Mouse (Mus musculus) monocyte, adult 5-6 weeks (primary cell): ENCODE results near the gene Gjc1. TPM values are rescaled to one million over a fixed set of nuclear protein-coding genes. Genes with fewer than 3 reads are reported as not detected.

ENCODE experiments used
- ATAC-seq: fragments of 153-309, 156-312 bp; replicated peaks from 2 replicates; pipeline ENCODE4 v1.8.0; 2017; ENCODE audit warnings: mild to moderate bottlenecking; ENCODE audit not compliant: low TSS enrichment, insufficient number of reproducible peaks, severe bottlenecking, poor library complexity, low FRiP score
- total RNA-seq: library from RNA; stranded (forward); fragments of 200-1000, 200-491, 200-594 nt; gene quantifications from 3 replicates; pipeline ENCODE4 v1.2.3, GENCODE M21; 2017

The Gjc1 gene
- total RNA-seq, 1 experiment from 2014 or later: not detected

DNA sequence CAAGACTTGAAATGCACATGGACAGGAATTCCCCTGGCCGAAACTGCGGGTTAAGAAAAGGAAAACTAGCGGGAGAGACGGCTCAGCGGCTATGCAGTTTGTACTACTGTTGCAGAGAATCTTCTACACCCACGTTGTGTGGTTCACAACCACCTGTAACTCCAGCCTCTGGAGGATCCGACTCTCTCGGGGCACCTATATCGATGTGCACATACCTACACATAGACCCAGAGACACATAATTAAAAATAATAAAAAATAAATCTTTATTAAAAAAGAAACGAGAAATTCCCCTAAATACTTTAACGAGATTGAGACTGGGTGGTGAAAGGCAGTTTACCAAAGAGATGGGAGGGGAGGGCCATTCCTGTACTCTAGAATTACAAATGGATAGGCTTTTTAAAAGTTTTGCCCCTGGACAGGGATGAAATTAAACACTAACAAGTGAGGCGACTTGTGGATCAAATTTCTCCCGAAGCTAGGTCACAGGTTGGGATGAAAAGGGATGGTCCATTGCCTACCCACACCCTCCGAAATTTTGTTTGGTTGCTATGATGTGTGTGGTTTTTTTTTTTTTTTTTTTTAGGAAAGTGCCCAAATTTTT lies 384 bp upstream of the Gjc1 start:
- no peak for ATAC-seq

DNA sequence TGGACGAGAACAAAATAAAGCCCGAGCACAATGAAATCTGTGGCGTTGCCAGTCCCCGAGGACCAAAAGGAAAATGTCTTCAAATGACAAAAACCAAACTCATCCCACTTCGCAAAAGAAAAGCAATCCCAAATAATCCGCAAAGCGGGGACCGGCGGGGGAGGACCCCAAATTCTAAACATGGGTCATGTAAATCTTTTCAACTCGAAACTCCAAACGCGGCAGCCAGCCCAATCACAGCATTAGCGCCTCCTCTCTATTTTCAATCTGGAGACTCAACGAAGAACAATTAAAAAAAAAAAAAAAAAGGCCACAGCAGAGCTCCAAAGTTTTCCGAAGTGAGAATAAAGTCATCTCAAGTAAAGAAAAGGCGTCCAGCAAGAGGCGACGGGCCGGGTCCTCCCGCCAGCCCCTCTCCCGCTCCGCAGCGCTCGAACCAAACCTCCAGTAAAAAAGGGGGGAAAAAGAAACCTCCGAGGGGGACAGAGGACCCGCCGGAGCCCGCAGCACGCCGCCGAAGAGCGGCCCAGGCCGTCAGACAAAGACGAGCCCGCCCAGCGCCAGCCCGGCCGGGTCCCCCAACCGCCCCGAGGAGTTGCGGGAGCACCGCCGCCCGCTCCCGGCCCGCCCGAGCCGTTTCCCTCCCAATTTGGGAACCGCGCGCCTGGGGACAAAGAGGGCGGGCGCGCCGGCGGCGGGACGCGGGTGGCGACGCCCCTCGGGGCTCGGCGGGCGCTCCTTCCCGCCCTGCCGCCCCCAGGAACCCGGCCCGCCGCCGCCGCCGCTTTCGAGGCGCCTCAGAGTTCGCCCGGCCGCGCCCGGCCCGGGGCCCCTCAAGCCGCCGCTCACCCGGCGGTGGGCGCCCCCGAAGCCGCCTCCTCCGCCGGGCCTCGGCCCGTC lies 1.1 kb downstream of the Gjc1 start:
- no peak for ATAC-seq

DNA sequence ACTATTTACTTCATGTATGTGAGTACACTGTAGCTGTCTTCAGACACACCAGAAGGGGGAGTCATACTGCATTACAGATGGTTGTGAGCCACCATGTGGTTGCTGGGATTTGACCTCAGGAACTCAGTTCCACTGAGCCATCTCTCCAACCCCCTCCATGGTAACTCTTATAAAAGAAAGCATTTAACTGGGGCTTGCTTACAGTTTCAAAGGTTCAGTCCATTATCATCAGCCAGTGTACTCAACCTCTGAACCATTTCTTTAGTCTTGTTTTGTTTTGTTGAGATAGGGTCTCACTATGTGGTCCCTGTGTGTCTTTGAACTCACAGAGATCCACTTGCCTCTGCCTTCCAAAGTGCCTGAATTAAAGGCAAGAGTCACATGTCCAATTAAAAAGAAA lies 4.6 kb downstream of the Gjc1 start:
- no peak for ATAC-seq

DNA sequence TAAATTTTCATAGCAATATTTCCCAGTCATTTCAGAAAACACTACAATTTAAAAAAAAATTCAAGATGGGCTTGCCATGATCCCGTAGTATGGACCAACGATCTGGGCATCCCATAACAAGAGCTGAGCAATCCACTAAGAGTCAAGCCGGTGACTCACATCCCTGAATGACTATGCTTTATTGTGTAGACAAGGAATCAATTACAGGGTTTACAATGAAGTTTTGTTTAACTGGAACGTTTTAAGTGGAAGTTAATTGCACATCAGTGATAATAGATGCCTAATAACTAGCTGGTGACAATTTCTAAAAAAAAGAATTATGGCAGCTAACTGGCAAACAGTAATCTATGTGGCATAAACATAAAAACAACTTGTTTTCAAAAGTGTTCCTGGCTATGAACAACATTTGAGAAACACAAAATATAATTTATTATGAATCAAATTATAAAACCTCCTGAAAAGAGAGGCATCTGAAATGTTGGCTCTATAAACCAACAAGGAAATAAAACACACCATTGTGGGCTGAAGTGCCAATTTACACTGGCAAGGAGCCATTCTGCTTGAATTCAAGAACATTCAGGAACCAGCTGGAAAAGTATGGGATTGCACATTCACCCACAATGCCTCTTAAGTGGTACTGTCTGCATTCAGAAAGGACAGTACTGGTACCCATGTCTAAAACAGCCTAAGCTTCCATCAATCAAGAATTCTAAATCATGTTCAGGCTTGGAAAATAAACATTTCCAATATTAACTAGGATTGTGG lies 8.6 kb downstream of the Gjc1 start:
- no peak for ATAC-seq

DNA sequence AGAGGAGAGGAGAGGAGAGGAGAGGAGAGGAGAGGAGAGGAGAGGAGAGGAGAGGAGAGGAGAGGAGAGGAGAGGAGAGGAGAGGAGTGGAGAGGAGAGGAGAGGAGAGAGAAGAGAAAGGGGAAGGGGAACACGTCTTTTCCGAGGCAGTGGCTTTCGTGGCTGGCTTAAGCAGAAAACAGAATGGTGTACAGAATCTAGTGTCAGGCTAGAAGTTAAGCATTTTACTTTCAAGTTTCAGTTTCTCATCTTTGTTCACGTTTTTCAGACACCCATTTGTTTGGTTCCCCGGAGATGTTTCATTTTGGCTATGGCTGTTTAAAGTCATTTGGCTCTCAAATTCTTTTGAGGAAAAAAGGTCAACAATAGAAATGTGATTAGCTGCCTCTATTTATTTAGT lies 11.3 kb downstream of the Gjc1 start:
- no peak for ATAC-seq

DNA sequence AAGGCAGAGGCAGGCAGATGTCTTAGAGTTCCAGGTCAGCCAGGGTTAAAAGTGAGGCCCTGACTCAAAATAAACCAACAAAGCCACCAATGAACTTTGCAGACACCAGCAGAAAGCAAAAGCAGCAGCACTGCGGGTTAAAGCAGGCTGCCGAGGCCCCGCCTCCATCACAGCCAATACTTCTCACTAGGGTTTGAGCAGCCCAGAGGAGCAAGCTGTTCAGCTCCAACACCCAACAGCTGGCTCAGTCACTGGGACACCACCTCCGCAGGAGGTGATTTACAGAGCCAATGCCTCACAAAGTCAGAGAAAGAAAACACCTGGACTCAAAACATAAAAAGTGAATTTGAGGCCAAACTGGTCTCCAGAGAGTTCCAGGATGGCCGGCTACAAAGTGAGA lies 16.0 kb downstream of the Gjc1 start:
- ATAC-seq: no peak

DNA sequence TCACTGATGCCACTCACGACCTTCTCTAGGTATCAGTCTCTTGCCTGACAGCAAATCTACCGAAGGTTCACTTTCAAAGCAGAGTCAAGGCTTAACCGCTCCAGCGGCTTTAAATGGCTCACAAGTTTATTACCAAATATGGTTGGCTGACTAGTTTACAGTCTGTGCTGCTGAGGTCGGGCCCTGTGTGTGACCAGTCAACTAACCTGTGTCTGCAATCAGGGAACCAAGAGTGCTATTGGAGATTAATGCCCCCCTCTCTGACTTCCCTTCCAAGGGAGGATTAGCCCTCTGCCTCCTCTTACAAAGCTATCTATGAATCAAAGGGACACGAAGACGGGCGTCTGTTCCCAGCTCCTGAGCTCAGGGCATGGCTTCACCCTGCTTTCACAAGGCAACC lies 25.3 kb downstream of the Gjc1 start:
- ATAC-seq: no peak

DNA sequence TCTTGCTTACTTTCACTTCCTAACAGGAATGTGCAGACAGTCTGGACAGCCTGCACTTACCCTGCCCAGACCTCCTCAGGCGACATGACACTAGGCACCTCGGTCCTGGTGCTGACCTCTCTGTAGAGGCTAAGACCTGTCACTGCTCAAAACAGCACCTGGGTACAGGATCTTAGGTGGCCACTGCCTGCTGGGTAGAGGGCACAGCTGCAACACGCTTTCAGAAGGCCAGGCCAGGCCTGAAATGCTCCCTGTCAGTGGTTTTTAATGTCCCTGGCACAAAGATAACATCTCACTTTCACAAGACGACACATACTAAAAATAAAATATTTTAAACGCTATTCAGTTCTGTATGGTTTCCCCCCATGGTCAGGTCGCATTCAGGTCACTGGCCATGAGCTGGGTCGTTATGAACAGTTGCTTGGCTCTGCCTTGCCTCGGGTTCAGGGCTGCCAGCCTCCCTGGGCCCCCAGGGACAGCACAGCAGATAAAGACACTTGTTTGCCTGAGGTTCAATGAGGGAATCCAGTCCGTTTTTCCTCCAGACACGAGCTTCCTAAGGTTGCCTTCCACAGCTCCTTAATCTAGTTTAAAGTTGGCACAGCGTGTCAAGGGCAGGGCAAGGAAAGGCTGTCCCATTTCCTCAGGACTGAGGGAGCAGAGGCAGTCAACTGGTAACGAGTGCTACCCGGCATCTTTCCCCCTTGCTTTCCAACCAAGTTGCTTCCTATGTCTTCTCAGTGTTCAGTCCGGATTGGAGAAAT lies 27.6 kb downstream of the Gjc1 start:
- ATAC-seq: no peak

DNA sequence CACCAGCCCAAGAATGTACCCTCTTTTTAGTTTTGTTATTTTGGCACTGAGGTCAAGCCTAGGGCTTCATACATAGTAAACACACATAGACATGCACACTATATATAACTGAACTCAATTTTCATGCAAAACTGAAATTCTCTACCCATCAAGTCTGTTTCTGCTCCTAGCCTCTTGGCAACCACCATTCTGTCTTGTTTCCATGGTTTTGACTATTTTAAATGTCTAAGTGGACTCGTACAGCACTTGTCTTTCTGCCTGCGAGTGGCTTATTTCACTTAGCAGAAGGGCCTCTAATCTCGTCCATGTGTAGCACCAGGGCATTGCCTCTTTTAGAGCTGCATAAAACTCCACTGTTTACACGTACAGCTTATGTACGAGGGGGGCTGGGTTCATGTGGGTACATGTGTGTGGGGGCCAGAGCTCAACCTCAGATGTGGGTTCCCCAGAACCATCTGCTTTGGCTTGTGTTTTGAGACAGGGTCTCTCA lies 31.8 kb downstream of the Gjc1 start:
- ATAC-seq: no peak

DNA sequence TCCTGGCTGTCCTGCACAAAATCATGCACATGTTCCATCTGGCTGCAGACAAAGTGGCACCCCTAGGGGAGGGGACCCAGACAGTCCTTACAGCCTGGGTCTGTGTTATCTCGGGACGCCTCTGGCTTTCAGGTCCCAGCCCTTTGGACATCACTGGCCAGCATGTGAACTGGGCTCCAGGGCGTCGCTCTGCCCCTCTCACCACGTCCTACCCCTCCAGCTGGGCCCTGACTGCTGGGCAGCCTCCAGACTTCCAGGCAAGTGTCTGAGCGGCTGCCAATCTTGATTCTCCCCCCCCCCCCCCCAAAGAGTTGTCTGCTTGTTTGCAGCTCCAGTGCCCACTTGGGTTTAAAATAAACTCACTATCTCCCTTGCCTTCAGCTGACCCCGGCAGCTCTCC lies 36.1 kb downstream of the Gjc1 start:
- no peak for ATAC-seq

DNA sequence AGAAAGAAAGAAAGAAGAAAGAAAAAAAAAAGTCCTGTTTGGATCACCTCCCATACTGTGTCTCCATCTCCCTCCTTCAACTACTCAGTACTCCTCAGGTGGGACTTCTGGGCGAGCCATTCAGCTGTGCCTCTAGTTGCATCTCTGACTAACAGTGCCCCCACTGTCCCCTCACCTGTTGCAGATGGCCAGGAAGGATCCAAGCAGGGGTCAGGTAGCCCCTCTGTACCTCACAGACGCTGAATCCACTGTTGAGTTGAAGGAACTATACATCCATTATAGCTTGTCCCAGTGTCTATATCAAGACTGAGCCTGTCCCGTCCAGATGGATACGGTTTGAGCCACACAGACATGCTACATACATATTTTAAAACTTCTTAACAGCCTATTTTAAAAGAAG lies 38.0 kb downstream of the Gjc1 start:
- ATAC-seq: no peak

DNA sequence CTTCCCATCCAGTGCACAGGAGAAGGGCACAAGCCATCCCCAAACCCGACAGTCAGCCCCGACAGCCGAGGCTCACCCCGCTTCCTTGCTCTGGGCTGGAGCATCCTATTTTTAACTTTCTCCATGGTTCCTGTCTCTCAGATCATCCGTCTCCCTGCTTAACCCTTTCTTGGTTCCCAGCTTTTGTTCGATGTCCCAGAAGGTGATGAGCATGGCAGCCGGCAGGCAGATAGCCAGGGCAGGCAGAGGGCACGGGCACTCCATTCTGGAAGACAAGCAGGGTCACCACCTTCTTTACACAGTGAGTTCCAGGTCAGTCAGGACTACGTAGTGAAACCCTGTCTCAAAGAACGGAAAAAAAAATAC lies 38.5 kb downstream of the Gjc1 start:
- no peak for ATAC-seq

DNA sequence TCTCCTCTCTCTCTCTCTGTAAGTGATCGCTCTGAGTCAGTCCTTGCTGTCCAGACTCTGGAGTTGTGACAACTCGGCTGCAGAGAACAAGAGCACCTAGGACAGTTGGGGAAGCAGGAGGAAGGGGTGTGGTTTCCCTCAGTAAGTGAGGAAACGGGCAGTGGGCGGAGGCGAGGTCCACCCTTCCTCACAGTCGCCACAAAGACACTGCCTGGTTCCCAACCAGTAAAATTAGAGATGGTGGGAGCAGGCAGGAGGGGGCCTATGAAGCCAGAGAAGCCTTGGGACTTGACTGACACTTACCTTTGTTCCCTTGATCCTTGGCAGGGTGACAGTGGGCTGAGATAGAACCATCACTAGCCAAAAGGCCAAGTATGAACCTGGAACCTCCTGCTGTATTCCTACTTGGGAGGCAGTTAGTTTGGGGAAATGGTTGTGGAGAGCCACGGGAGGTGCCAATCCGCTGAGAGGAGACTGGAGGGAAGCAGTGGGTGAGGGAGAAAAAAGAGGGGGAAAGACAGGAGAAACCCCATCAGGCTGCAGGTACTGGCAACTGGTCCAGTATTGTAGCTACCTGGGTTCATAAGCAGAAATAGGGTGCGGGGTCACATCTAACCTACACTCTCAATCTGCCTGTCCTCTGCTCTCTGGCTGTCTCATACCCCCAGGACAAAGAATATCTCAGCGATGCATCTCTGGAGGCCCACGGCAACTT lies 39.1 kb downstream of the Gjc1 start:
- ATAC-seq: peak; percentile 73

DNA sequence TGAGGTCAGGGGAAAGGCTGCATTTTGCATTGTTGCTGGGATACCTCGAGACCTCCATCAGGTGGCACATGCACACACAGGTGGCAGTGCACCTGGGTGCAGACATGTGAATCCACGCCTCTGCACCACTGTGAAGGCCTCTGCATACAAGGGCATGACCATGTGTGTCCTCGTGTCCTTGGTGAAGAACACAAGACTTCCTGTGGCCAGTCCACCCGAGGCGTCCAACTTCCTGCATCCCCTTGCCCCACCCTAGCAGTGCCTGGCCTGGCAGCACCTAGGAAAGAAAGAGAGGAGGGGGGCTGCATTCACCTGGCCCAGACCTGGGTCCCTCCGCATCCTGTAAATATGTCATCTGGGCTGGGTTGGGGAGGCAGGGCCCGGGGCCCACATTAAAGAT lies 39.7 kb downstream of the Gjc1 start:
- no peak for ATAC-seq

DNA sequence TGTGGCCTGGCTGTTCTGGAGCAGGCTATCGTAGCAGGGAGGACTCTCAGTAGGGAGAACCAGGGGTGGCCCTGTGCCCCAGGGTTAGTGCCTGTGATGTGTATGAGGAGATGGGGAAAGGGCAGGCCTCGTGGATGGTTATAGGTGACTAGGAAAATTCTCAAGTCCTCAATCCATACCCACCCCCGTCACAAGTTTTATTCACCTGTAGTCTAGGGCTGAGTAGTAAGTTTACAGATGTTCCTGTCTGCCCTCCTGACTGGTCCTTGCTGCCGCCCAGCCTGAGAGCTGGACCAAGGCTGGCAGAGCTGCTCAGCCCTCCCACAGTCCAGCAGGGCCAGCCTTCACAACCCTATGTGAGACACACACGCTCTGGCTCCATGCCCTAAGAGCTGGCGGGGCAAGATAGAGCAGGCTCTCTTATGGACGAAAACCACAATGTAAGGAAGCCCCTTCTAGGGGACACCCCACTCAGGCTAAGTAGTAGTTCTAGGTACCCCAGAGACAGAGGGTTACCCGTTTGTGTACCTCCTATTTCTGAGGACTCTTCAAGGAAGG lies 40.3 kb downstream of the Gjc1 start:
- no peak for ATAC-seq

DNA sequence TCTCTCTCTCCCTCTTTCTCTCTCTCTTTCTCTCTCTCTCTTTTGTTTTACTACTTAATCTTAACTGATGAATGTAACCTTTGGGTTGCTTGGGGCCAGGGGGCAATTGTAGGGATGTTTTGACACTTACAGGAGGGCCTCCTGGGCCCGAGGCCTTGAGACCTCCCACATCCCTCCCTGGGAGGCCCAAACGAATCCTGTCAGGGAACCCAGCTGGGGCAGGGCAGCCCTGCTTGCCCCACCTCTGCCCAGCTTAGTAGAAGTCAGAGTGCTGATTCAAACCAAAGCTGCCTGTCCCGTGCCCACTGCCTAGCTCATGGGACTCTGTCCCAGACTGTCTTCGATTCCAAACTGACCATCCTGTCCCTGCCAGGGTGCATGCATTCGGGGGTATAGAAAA lies 40.9 kb downstream of the Gjc1 start:
- ATAC-seq: no peak

DNA sequence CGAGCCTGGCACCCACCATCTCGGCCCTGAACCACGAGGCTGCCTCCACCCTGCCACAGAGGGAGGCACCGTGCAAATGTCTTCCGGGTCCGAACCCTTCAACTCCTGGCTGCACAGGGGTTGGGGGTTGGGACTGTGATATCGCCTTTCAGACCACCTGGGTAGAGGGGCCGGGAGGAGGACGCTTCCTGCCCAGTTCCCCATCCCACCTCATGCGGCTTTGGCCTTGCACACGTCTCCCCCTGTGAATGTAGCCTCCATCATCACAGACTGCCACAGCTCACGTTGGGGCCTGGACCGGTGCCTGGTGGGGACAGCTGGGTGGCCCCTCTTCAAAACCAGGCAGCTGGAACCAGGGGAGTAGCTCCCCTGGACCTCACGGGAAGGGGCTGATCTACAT lies 41.3 kb downstream of the Gjc1 start:
- ATAC-seq: no peak

DNA sequence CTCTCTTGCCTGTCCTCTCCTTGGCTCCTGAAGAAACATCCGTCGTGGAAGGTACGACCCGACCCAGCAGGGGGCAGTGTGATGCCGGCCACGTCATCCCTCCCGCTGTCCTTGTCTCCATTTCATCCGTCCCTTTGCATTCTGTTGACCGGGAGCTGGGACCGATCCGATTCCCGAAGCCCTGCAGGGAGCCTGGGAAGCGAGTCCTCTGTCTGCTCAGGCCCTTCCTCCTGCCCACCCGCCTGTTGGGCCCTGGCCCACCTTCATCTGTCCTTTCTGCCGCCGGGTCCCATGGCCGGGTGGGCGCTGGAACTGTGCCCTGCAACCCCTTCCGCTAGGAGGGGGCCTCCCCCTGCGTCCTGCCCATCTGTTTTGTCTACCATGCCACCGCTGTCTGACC lies 41.9 kb downstream of the Gjc1 start:
- ATAC-seq: no peak
